Mouse (Mus musculus): ENCODE measurements around the gene Rpl36a. TPM values are rescaled to one million over a fixed set of nuclear protein-coding genes. Genes with fewer than 3 reads are reported as not detected.

Rpl36a gene
- polyA plus RNA-seq, 1 experiment = 451 TPM

DNA sequence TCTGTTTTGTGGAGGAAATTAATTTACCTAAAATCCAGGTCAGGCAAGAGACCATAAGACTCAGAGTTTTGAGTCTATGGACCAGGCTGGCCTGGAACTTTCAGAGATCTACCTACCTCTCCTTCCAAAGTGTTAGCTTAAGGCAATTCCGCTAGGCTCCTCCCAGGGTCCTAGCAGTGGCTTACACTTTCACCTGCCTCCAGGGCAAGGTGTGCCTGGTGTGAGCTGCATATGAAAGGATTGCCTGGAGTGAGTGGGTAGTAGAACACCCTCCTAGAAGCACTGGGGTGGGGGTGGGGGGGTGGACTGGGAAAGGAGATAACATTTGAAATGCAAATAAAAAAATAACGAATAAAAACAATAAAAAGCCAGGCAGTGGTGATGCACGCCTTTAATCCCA, 36.2 kb downstream of the Rpl36a start:
- Histone ChIP-seq H3K27me3 (ENCODE audit: control insufficient read depth, insufficient read depth, low read length) (no peaks in the 10 kb centered on the region), H3K27ac (ENCODE audit: insufficient read depth, low read length) (no peak overlapping the region), H3K4me3 (replicated peaks; ENCODE audit: insufficient read depth, low read depth, low read length) (no peak overlapping the region), H3K4me1 (ENCODE audit: control insufficient read depth, insufficient read depth, low read length) (no peaks in the 10 kb centered on the region)
- no peak for DNase-seq
- WGBS = 81% methylated on average over 3 of the region's 3 CpGs
- TF ChIP-seq POLR2A (IDR thresholded peaks at IDR 0.05; ENCODE audit: borderline replicate concordance, insufficient read depth, low read length) (no peak), CTCF (IDR thresholded peaks at IDR 0.05; ENCODE audit: borderline replicate concordance, insufficient read depth, low read depth, low read length) (no peak)

DNA sequence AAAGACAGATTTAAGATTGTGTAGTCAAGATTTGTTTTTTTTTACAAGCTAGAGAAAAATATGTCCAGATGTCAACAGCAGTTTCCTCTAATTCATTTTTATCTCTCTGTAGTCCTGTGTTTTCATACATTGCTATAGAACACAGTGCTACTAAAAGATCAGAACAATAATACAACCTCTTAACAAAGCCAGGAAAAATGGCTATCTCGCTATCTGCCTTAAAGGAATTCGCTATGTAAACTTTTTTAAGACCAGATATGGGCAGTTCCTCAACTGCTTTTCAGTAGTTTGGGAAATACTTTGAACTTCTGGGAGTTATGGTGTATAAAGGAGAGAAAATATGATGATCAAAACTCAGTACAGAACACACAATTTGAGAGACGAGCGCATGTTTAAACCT, 37.9 kb downstream of the Rpl36a start:
- DNase-seq = no peak
- Histone ChIP-seq H3K4me3 (replicated peaks; ENCODE audit: insufficient read depth, low read depth, low read length) (no peak overlapping the region), H3K4me1 (ENCODE audit: control insufficient read depth, insufficient read depth, low read length) (no peaks in the 10 kb centered on the region), H3K27me3 (ENCODE audit: control insufficient read depth, insufficient read depth, low read length) (no peaks in the 10 kb centered on the region), H3K27ac (ENCODE audit: insufficient read depth, low read length) (no peak overlapping the region)
- 90% methylated on average over 4 of the region's 4 CpGs for WGBS
- no peak for TF ChIP-seq CTCF (IDR thresholded peaks at IDR 0.05; ENCODE audit: borderline replicate concordance, insufficient read depth, low read depth, low read length)
- no peak for TF ChIP-seq POLR2A (IDR thresholded peaks at IDR 0.05; ENCODE audit: borderline replicate concordance, insufficient read depth, low read length)

DNA sequence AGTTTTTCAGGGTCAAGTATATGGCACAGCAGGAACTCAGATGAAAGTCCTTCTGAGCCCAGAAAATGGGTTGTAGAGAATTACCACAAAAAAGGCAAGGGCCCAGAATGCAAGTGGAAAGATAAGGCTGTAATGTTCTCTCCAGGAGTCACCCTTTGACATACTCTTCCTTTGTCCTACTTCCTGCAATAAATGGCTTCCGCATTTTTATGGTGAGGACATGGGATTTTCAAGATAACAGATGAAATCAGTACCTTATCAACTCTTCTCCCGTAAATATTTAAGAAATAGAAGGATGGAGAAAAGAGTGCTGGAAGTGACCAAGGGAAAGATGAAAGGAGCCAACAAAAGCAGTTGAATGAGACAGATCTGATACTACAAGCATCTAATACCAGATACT, 42.7 kb downstream of the Rpl36a start:
- no peaks in the 10 kb centered on the region for H3K4me1 ChIP-seq (ENCODE audit: control insufficient read depth, insufficient read depth, low read length)
- no peaks in the 10 kb centered on the region for H3K27me3 ChIP-seq (ENCODE audit: control insufficient read depth, insufficient read depth, low read length)
- 92% methylated on average over 2 of the region's 2 CpGs for WGBS
- no peak for TF ChIP-seq POLR2A (IDR thresholded peaks at IDR 0.05; ENCODE audit: borderline replicate concordance, insufficient read depth, low read length)
- no peak for TF ChIP-seq CTCF (IDR thresholded peaks at IDR 0.05; ENCODE audit: borderline replicate concordance, insufficient read depth, low read depth, low read length)
- H3K27ac ChIP-seq (ENCODE audit: insufficient read depth, low read length) = no peak overlapping the region
- no peak overlapping the region for H3K4me3 ChIP-seq (replicated peaks; ENCODE audit: insufficient read depth, low read depth, low read length)
- no peak for DNase-seq

DNA sequence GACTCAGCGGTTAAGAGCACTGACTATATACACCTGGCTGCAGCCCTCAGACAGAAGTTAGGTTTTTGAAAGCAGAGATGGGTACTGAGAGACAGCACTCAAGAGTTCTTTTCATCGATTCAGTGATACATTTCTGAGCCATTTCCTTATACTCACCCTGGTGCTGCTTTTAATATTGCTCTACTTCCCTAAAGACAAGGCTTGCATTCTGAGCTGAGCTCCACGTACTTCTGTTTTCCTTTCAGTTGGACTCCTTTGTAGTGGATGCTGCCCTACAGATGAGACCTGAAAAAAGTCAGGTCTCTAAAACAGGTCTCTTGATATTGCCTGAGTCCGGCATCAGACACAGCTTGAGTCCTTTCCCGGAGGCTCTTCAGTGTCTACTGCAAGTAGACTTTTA, 47.3 kb downstream of the Rpl36a start:
- TF ChIP-seq POLR2A (IDR thresholded peaks at IDR 0.05; ENCODE audit: borderline replicate concordance, insufficient read depth, low read length) (no peak), CTCF (IDR thresholded peaks at IDR 0.05; ENCODE audit: borderline replicate concordance, insufficient read depth, low read depth, low read length) (no peak)
- 86% methylated on average over 5 of the region's 5 CpGs for WGBS
- Histone ChIP-seq H3K4me1 (ENCODE audit: control insufficient read depth, insufficient read depth, low read length) (no peaks in the 10 kb centered on the region), H3K27ac (ENCODE audit: insufficient read depth, low read length) (no peak overlapping the region), H3K4me3 (replicated peaks; ENCODE audit: insufficient read depth, low read depth, low read length) (no peak overlapping the region), H3K27me3 (ENCODE audit: control insufficient read depth, insufficient read depth, low read length) (no peaks in the 10 kb centered on the region)
- DNase-seq = no peak

DNA sequence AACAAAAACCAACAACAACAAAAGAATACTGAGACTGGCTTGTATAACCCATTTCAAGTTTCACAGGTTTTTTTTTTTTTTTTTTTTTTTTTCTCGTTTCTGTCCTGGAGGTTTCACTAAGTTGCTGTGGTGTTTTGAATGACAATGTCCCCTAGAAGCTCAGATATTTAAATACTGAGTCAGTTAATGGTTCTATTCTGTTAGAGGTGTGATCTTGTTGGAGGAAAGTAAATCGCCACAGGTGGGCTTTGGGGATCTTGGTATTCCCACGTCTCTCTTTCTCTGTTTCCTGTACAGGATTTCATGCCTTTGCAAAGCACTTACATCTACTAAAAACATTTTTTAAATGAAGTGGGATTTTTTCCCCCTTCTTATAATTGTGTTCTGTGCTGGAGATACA, 49.7 kb downstream of the Rpl36a start:
- Histone ChIP-seq H3K4me1 (ENCODE audit: control insufficient read depth, insufficient read depth, low read length) (no peaks in the 10 kb centered on the region), H3K27me3 (ENCODE audit: control insufficient read depth, insufficient read depth, low read length) (no peaks in the 10 kb centered on the region), H3K27ac (ENCODE audit: insufficient read depth, low read length) (no peak overlapping the region), H3K4me3 (replicated peaks; ENCODE audit: insufficient read depth, low read depth, low read length) (no peak overlapping the region)
- DNase-seq = no peak
- no peak for TF ChIP-seq CTCF (IDR thresholded peaks at IDR 0.05; ENCODE audit: borderline replicate concordance, insufficient read depth, low read depth, low read length)
- TF ChIP-seq POLR2A (IDR thresholded peaks at IDR 0.05; ENCODE audit: borderline replicate concordance, insufficient read depth, low read length) = no peak
- 45% methylated on average over 3 of the region's 3 CpGs for WGBS

DNA sequence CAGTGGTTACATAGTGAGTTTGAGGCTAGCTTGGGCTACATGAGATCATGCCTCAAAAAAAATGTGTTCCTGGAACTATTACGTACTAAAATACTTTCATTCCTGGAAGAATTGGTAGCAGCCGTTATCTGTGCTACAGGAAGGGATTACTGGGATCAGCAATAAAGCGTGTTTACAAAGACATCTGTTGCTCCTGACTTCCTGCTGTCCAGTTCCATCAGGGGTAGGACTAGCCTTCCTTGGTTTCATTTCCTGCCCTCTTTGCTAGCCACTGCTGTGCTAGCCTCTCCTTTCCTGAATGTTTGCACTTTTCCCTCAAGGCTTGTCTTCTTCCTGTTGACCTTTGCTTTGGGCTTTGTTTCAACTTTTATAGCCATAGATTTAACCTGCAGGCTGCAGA, 50.4 kb downstream of the Rpl36a start:
- 48% methylated on average over 3 of the region's 3 CpGs for WGBS
- no peak overlapping the region for H3K4me3 ChIP-seq (replicated peaks; ENCODE audit: insufficient read depth, low read depth, low read length)
- no peak for DNase-seq
- H3K27me3 ChIP-seq (ENCODE audit: control insufficient read depth, insufficient read depth, low read length) = no peaks in the 10 kb centered on the region
- no peak for TF ChIP-seq POLR2A (IDR thresholded peaks at IDR 0.05; ENCODE audit: borderline replicate concordance, insufficient read depth, low read length)
- no peak for TF ChIP-seq CTCF (IDR thresholded peaks at IDR 0.05; ENCODE audit: borderline replicate concordance, insufficient read depth, low read depth, low read length)
- H3K4me1 ChIP-seq (ENCODE audit: control insufficient read depth, insufficient read depth, low read length) = no peaks in the 10 kb centered on the region
- no peak overlapping the region for H3K27ac ChIP-seq (ENCODE audit: insufficient read depth, low read length)

Other genes starting within 250 kb of the Rpl36a start
- gene Drp2, start 181.1 kb upstream of the Rpl36a start, polyA plus RNA-seq (2012; rRNA removed) = 12.8 and 14.0 TPM in 2 replicates
- 0.08 TPM in 1 of 2 replicates, not detected in the other for gene Taf7l, start 109.2 kb upstream of the Rpl36a start, polyA plus RNA-seq (2012; rRNA removed)
- gene Timm8a1, start 43.8 kb upstream of the Rpl36a start, polyA plus RNA-seq (2012; rRNA removed) = 17.5 and 18.9 TPM in 2 replicates
- gene Btk, start 2.1 kb upstream of the Rpl36a start, polyA plus RNA-seq (2012; rRNA removed) = 0.44 and 0.51 TPM in 2 replicates
- gene Gla, start 15.5 kb downstream of the Rpl36a start, polyA plus RNA-seq (2012; rRNA removed) = 8.7 and 9.5 TPM in 2 replicates
- gene Hnrnph2, start 15.5 kb downstream of the Rpl36a start, polyA plus RNA-seq (2012; rRNA removed) = 104 and 107 TPM in 2 replicates
- gene Armcx4, start 100.9 kb downstream of the Rpl36a start, polyA plus RNA-seq (2012; rRNA removed) = 15.2 and 15.8 TPM in 2 replicates
- 72.1 and 76.4 TPM in 2 replicates for gene Armcx1, start 132.3 kb downstream of the Rpl36a start, polyA plus RNA-seq (2012; rRNA removed)
- 10.1 and 11.6 TPM in 2 replicates for gene Armcx6, start 165.8 kb downstream of the Rpl36a start, polyA plus RNA-seq (2012; rRNA removed)
- gene Armcx3, start 170.9 kb downstream of the Rpl36a start, polyA plus RNA-seq (2012; rRNA removed) = 62.2 and 66.1 TPM in 2 replicates
- gene Armcx2, start 223.6 kb downstream of the Rpl36a start, polyA plus RNA-seq (2012; rRNA removed) = 40.9 and 41.4 TPM in 2 replicates